Mouse (Mus musculus) liver, postnatal 0 days (tissue): ENCODE measurements around the gene Trim47.

Experiments
- CTCF ChIP-seq: sonication (generic); IDR thresholded peaks from 2 replicates; pipeline ENCODE4 v1.5.1; 2016; ENCODE audit warnings: antibody characterized with exemption, low read depth
- EP300 ChIP-seq: IDR thresholded peaks from 2 replicates; pipeline ENCODE4 v1.6.1; 2016; ENCODE audit warnings: antibody characterized with exemption, low read depth, mild to moderate bottlenecking

DNA sequence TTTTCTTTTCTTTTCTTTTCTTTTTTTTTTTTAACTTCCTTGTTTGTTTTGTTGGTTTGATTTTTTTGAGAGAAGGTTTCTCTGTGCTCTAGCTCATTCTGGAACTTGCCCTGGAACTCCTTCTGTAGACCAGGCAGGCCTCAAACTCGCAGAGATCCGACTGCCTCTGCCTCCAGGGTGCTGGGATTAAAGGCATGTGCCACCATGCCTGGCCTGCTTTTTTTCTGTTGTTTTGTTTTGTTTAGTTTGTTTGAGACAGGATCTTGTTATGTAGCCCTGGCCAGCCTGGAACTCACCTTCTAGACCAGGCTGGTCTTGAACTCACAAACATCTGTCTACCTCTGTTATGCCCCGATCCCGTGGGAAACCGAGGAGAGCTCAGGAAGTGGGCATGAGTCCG is 37.5 kb downstream of the Trim47 start:
- TF ChIP-seq CTCF, result no peak
- TF ChIP-seq EP300, result no peak
